Mouse (Mus musculus): ENCODE data around the gene Socs3.

- TF ChIP-seq CTCF (conservative IDR thresholded peaks at IDR 0.05; ENCODE audit: insufficient read depth, insufficient read length, low read depth, low read length) (no peak), POLR2A (IDR thresholded peaks at IDR 0.05; ENCODE audit: low read depth, low read length) (no peak)
These were observed 4.7 kb upstream of the Socs3 start for GRCm38 (mm10) chr11:117974327-117975125.

All from kidney, adult 2 months (tissue).